Mouse (Mus musculus): ENCODE data around the gene S1pr3. TPM values are rescaled to one million over a fixed set of nuclear protein-coding genes. Genes with fewer than 3 reads are reported as not detected.

S1pr3 gene
- total RNA-seq, 2 experiments from 2014 or later, result 8.5 to 8.6 TPM

DNA sequence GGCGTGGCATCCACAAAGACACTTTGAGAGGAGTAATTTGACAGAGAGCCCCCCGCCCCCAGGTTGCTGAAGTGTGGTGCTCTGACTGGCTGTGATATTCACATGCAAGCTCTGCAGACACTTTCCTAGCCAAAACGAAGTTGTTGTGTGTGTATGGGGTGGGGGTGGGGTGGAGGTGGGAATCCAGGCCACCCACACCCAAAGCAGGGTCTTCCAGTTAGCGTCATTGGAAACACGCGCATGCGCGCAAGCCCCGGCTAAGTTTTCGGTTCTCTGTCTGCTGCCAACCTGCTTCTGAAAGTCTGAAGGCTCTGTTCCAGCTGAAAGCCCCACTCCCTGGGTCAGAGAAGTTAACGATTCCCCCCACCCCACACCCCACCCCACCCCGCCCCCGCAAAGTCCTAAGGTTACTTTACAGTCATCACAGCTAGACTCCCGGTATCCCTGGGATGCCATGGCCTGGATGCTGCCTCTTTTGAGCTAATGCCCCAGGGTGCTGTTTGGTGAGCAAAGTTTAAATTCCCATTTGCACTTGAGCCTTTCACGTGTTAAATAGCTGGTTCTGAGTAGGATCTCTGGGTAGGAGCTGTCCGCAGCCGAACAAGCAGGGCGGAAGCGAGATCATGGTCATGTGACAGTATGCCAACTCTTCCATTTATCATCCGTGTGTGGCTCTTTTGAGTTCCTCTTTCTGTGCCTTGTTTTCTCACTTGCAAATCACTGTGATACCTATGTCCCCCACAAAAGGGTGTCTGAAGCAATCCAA, 7.5 kb upstream of the S1pr3 start:
- intact Hi-C loops (cut with DNase I), result loop anchor here (5.0 kb wide), 1 partner anchor 114 kb away; no protein-coding TSS in a partner anchor
- DNase-seq (ENCODE audit: low spot score in 2 of 2), result no peak

DNA sequence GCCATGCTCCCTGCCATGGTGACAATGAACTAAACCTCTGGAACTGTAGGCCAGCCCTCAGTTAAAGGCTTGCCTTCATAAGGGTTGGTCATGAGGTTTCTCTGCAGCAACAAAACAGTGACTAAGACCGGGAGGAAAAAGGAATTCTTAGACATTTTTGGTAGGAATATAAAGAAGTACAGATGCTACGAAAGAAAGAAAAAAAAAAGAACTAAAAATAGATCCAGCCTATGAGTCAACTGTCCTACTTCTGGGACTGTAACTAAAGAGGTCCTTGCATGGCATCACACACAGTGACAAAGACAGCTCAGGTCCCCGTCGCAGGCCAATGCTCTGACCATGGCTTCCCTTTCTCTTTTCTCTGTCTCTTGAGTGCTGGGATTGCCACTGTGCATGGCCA, 3.9 kb upstream of the S1pr3 start:
- intact Hi-C loops (cut with DNase I), result loop anchor here (5.0 kb wide), 1 partner anchor 117 kb away; no protein-coding TSS in a partner anchor
- DNase-seq (ENCODE audit: low spot score in 2 of 2), result peak in 1 of 2 experiments; percentile 51

DNA sequence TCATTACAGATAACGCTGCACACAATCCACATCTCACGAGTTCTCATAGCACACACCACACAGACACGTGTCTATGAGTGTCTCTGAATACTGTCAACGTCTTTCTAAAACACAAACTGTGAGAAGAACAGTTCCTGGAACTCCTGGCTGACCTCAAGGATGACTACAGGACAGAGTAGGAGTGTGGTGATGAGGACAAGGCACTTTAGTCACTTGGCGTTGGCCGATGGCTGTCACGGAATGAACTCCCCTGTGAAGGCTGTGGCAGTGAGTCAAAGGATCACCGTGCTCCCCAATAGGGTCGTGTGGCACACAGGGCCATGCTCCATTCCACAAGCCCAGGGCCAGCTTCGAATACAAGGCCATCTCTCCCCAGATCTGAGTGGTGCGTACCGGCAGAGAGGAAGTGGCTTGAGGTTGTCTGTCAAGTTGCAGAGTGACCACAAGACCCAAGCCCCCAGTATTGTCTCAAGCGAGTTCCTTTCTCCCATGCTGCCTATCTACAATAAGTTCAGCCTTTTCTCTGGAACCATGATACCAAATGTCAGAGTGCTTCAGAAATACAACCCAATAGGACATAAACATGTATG, 2.6 kb upstream of the S1pr3 start:
- no peak for DNase-seq (ENCODE audit: low spot score in 2 of 2)
- intact Hi-C loops (cut with DNase I), result no loop called here

DNA sequence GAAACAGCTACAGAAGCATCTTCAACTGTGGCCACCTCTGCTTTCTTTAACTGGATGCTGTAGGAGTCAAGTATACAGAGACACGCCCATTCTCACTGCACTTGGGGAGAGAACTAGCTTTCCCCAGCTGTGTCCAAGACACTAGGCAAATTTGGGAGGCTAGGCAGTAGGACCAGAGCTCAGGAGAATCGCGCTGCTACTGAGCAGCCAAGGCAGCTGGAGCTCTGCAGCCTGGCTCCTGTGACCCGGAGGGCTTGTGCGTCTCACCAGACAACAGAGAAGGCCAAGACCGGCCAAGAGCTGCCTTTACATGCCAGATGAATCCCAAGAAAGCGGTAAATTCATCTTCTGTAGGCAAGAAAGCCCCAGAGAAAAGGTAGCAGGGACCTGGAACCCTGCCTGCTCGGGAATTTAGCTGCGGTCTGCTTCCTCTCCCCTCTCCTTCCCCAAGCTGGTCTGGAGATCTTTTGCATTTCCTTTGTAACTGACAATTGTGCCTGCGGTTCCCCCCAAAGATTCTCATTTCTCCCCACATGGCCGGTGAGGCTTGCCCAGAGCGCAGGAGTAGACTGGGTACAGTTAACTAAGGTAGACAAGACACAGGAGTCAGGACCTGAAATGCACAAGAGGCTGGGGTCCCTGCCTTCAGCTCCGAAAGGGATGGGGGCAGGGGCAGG, 760 bp upstream of the S1pr3 start:
- intact Hi-C loops (cut with DNase I), result no loop called here

DNA sequence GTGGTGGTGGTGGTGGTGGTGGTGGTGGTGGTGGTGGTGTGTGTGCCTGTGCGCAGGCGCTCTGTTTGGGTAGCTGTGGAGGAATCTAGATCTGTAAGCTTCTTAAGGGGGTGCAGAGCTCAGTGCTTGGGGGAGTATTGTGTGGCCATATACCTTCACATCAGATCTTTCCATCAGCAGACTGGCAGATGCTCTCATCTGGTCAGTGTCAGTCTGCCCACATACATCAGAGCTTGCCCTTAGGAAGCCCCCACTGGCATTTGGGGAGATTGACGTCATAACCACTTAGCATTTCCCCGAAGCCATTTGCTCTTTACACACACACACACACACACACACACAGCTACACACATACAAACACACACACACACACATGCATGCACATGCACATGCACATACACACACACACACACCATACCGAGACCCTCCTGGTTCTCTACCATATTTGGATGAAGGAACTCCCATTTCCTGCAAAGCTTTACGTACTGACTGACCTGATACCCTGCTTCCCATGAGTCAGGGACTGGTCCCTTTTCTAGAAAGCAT, 1.6 kb downstream of the S1pr3 start:
- intact Hi-C loops (cut with DNase I), result no loop called here
- no peak for DNase-seq (ENCODE audit: low spot score in 2 of 2)

More for the DNA sequence above, 760 bp upstream of the S1pr3 start:
- DNase-seq (ENCODE audit: low spot score in 2 of 2), result no peak

DNA sequence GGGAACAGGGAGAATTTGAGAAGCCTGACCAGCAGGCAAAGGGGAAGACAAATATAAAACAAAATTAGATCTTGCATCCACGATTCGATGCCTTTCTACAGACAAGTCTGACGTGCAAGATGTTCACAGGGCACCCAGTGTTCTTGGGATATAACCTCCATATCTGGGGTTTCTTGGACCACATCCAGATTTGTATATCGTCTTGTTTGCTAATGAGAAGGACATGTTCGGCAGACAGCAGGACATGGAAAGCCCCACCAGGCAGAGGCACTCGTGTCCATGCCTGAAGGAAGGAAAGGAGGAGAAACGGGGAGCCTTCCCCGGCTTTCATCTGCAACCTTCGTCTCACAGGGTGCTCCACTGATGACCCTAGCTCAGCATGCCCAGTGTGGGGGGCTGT, 2.8 kb downstream of the S1pr3 start:
- intact Hi-C loops (cut with DNase I), result no loop called here

DNA sequence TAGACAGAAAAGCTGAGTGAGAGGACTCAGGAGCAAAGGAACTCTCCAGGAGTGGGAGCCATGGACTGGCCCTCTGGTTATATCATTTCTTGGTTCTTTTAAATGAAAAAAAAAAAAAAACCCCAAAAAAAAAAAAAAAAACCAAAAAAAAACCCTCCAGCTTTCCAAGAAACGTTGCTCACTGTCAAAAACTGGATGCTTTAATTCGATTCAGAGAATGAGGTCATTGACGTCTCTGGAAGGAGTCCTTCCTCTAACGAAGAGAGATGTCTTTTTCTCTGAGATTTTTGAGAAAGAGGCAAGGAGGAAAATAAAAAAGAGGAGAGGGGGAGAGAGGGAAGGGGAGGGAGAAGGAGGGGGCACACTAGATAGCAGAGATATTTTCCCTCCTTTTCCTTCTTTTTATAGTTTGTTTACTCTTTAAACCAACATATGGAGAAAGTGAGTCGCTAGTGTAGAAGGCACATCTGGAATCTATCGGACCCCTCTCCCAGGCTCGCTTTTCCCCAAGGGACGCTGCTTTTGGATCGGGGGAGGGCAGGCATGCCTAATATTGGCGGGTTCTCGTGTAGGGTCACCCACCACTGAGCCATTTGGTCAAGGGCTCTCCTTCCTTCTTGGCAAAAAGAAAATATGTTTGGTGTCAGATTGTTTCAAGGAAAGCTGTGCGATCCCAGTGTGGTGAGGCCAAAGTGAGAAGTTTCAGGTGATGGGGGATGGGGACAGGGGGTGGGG, 3.4 kb downstream of the S1pr3 start:
- intact Hi-C loops (cut with DNase I), result no loop called here
- no peak for DNase-seq (ENCODE audit: low spot score in 2 of 2)

More for the DNA sequence above, 2.8 kb downstream of the S1pr3 start:
- no peak for DNase-seq (ENCODE audit: low spot score in 2 of 2)

DNA sequence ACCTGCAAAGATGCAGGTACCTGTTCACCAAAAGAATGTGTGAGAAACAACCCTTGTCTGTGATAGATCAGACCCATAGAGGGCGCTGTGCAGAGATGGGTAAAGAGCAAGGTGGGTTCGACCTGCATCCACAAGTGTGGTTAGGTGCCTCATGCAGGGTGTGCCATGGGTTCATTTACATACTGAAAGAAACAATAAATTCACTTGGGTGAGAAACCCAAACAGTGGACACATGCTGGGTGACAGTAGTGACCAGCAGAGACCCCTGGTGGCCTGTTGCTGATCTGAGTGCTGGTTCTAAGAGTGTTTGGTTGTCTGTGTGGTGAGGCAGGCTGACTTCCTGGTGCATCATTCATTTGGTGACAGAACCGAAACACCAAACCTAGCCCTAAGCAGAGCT, 5.0 kb downstream of the S1pr3 start:
- intact Hi-C loops (cut with DNase I), result no loop called here
- DNase-seq (ENCODE audit: low spot score in 2 of 2), result peak in 1 of 2 experiments; percentile 35

DNA sequence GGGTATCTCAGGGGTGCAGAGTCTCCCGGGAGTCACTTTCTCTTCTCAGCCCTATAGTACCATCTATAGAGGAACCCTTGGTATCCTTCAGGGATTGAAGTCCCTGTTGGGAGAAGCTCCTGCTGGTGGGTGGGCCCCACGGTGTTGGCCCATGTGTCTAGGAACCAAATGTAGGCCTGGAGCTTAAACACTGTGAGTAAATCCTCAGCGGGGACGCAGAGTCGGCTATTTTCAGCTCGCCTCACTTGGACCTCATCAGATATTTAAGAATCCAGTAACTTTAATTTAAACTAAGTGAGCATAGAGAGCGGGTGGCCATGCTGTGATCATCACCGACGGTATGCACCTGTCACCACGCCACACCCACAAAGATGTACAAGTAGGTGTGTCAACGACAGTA, 8.3 kb downstream of the S1pr3 start:
- peak in 1 of 2 experiments; percentile 55 for DNase-seq (ENCODE audit: low spot score in 2 of 2)
- intact Hi-C loops (cut with DNase I), result loop anchor here (5.0 kb wide), 2 partner anchors 224 to 314 kb away; partner anchors contain the start of gene Spin1

DNA sequence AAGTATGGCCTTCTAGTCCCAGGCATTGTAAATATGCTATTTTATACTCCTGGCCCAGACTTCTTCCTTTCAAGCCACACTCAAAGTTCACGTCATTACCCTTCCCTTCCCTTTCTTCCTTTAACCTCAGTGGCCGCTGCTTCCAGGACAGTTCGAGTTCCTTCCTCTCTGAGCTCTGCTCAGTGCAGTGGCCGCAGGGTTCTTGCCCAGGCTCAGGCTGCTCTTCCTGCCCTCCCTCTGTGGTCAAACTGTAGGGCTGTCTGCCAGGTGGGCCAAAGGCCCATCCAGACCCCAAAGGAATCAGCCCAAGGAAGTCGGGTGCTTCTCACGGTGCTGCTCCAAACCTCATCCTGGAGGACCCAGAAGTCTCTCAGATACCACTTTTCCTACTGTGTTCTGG, 9.4 kb downstream of the S1pr3 start:
- no peak for DNase-seq (ENCODE audit: low spot score in 2 of 2)

DNA sequence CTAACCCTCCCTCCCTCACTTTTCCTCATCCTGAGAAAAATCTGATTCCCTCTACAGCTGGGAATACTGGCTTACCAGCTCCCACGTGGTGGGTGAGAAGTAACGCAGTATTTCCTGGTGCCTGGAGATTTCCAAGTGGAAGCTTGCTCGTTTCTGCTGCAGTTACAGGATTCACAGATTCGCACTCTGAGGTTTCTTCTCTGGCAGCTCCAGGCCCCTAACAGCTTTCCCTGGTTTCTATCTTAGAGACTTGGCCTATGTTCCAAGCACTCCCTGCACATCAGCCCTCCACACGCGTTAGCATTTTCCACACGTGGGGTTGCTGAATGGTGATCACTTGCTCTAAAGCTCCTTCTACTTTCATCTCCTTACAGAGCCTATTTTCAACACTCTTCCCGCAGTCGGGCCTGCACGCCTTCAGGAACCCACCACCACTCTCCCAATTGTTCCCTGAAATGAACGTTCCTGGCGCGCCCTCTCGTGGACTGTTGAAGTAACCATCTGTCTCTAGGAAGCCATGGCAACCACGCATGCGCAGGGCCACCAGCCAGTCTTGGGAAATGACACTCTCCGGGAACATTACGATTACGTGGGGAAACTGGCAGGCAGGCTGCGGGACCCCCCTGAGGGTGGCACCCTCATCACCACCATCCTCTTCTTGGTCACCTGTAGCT, 10.0 kb downstream of the S1pr3 start:
- intact Hi-C loops (cut with DNase I), result loop anchor here (1.0 to 5.0 kb wide), 4 partner anchors 210 to 469 kb away; partner anchors contain the start of gene Spin1

More for the DNA sequence above, 9.4 kb downstream of the S1pr3 start:
- intact Hi-C loops (cut with DNase I), result loop anchor here (1.0 to 5.0 kb wide), 4 partner anchors 209 to 468 kb away; partner anchors contain the start of gene Spin1

DNA sequence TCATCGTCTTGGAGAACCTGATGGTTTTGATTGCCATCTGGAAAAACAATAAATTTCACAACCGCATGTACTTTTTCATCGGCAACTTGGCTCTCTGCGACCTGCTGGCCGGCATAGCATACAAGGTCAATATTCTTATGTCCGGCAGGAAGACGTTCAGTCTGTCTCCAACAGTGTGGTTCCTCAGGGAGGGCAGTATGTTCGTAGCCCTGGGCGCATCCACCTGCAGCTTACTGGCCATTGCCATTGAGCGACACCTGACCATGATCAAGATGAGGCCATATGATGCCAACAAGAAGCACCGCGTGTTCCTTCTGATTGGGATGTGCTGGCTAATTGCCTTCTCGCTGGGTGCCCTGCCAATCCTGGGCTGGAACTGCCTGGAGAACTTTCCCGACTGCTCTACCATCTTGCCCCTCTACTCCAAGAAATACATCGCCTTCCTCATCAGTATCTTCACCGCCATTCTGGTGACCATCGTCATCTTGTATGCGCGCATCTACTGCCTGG, 10.6 kb downstream of the S1pr3 start:
- intact Hi-C loops (cut with DNase I), result loop anchor here (1.0 to 5.0 kb wide), 4 partner anchors 211 to 470 kb away; partner anchors contain the start of gene Spin1
- DNase-seq (ENCODE audit: low spot score in 2 of 2), result peak in 1 of 2 experiments; percentile 30

More for the DNA sequence above, 10.0 kb downstream of the S1pr3 start:
- DNase-seq (ENCODE audit: low spot score in 2 of 2), result peak; percentile 97 to 99

DNA sequence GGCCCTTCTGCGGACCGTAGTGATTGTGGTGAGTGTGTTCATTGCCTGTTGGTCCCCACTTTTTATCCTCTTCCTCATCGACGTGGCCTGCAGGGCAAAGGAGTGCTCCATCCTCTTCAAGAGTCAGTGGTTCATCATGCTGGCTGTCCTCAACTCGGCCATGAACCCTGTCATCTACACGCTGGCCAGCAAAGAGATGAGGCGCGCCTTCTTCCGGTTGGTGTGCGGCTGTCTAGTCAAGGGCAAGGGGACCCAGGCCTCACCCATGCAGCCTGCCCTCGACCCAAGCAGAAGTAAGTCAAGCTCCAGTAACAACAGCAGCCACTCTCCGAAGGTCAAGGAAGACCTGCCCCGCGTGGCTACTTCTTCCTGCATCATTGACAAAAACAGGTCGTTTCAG, 11.1 kb downstream of the S1pr3 start:
- intact Hi-C loops (cut with DNase I), result loop anchor here (5.0 kb wide), 2 partner anchors 227 to 317 kb away; partner anchors contain the start of gene Spin1
- no peak for DNase-seq (ENCODE audit: low spot score in 2 of 2)

DNA sequence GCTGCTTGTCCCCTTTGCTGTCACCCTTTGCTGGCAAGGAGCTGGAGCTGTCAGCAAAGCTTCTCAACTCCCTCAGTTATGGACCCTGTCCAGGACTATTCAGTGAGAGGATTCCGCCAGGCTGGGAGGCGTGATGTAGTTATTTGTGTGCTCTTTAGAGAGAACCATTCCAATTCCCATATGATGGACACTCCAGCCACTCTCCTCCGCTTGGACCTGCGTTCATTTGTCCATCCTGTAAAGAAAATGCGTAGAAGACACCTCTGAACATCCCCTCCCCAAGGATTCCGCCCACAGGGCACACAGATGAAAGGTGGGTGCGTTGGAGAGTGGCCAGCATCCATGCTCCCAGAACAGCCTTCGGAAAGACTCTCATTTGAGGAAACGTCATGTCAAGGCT, 12.4 kb downstream of the S1pr3 start:
- intact Hi-C loops (cut with DNase I), result loop anchor here (5.0 kb wide), 1 partner anchor 196 kb away; no protein-coding TSS in a partner anchor
- DNase-seq (ENCODE audit: low spot score in 2 of 2), result peak in 1 of 2 experiments; percentile 78

DNA sequence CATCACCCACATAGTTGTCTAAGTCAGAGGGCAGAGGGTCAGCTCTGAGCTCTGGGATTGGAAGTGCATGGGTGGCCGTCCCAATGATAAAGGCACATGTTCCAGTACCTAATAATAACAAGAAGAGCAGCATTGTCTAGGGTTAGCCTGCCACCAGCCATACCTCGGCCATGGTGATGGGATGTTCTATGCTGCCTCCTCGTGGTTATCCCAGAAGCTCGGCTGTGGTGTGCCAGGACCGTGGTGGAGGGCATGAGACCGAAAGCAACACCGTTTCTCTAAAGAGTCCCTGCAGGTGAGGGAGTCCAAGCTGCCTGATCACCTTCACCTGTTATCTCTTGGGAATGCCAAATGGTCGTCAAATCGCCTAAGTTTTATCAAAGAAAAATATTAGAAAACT, 15.2 kb downstream of the S1pr3 start:
- intact Hi-C loops (cut with DNase I), result loop anchor here (5.0 kb wide), 1 partner anchor 194 kb away; no protein-coding TSS in a partner anchor
- DNase-seq (ENCODE audit: low spot score in 2 of 2), result no peak

DNA sequence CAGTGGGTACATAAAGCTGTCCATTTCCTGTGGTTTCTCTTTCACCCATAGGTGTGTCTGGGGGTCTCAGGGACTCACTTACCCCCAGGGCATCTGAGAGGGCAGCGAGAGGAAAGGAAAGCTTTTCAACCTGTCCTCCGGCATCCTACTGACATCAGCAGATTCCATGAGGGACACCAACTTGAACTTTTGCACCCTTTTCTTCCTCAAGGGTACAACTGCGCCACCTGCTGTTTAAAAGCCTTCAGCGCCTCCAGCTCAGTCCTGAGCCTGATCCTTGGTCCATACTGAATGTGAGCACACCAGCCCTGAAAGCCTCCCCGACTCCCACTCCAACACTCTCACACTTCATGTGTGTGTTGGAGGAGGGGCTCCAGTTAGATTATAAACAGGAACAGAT, 16.2 kb downstream of the S1pr3 start:
- intact Hi-C loops (cut with DNase I), result loop anchor here (5.0 kb wide), 1 partner anchor 193 kb away; no protein-coding TSS in a partner anchor
- DNase-seq (ENCODE audit: low spot score in 2 of 2), result peak; percentile 47 to 66

DNA sequence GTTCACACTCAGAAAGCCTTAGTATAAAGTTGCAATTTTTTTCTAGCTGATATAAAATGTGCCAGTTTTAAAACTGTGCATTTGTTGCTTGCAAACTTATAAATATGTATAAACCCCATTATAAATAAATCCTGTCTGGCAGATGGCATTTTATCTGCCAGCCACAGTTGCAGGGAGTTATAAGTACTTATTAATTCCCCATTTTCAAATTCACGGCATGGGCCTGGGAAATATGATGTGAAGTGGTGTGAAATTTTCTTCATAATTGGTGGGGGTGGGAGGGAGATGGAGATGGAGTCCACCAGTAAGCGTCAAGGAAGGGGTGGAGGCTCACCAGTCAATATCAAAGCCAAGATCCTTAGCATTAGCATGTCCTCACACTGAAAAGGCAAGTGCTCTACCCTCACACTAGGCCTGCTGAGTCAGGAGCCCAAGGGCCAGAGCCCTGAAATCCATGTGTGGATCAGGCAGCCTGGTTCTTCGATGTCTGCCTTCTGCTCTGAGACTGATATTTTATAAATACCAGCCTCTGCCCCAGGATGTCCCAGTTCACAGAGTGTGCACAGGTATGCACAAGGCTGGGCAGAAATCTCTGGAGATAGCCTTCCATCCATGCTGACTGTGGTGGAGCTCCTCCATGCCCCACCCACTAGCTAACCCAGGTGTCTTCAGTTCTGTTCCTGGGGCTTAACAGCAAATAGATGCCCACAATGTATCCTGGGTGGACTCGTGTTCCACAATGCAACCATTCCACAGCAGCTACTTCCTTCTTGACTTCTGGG, 17.4 kb downstream of the S1pr3 start:
- intact Hi-C loops (cut with DNase I), result no loop called here

More for the DNA sequence above, 17.4 kb downstream of the S1pr3 start:
- DNase-seq (ENCODE audit: low spot score in 2 of 2), result no peak

Measured in left cerebral cortex, postnatal 14 days (tissue).